Mouse (Mus musculus) lung, adult 2 months (tissue): ENCODE measurements around the gene Ankrd12.

Source experiments
- CTCF ChIP-seq: fragments of 200-500 bp; IDR thresholded peaks from 2 replicates; pipeline ENCODE4 v1.5.1; 2011; ENCODE audit warnings: mild to moderate bottlenecking, low read length, control low read depth; ENCODE audit not compliant: insufficient read depth
- POLR2A ChIP-seq: fragments of 200-500 bp; IDR thresholded peaks from 2 replicates; pipeline ENCODE4 v1.6.1; 2011; ENCODE audit warnings: low read depth, mild to moderate bottlenecking, control low read depth, low read length, borderline replicate concordance; ENCODE audit errors: extremely low read depth

GRCm38 (mm10) chr17:65927077-65927476 lies 149.8 kb downstream of the Ankrd12 start:
- TF ChIP-seq CTCF = no peak
- TF ChIP-seq POLR2A = no peak
